Mouse (Mus musculus) heart, embryonic 12.5 days (tissue): ENCODE data around the gene Hist1h2an. TPM values are rescaled to one million over a fixed set of nuclear protein-coding genes. Genes with fewer than 3 reads are reported as not detected.
A peak's percentile ranks its signal among the peaks of the same experiment; 100 is the strongest.
"Not testable (repeated sequence)": the region's sequence is repeated elsewhere in the genome, so short reads cannot be mapped to it uniquely, and the experiment has no call there.

Experiments used
- ATAC-seq: fragments of 200-750 bp; cut with Nextera tagmentation; 2 replicates; pipeline ENCODE4 v1.8.0; 2017; ENCODE audit warnings: moderate TSS enrichment, moderate library complexity; ENCODE audit not compliant: insufficient number of reproducible peaks, low FRiP score
- H3K27ac ChIP-seq: fragments of 300-500 bp; sonication (generic); 2 replicates; pipeline ENCODE4 v1.5.1; 2016; ENCODE audit warnings: mild to moderate bottlenecking, moderate library complexity; ENCODE audit not compliant: poor library complexity, severe bottlenecking
- H3K27me3 ChIP-seq: fragments of 300-500 bp; sonication (generic); replicated peaks from 2 replicates; pipeline ENCODE4 v1.6.1; 2016; ENCODE audit warnings: mild to moderate bottlenecking, moderate library complexity
- H3K36me3 ChIP-seq: fragments of 300-500 bp; sonication (generic); 2 replicates; pipeline ENCODE4 v1.6.1; 2016; ENCODE audit warnings: mild to moderate bottlenecking, moderate library complexity
- H3K4me1 ChIP-seq: fragments of 300-500 bp; sonication (generic); replicated peaks from 2 replicates; pipeline ENCODE4 v1.6.1; 2016; ENCODE audit warnings: mild to moderate bottlenecking
- H3K4me2 ChIP-seq: fragments of 300-500 bp; sonication (generic); 2 replicates; pipeline ENCODE4 v1.6.1; 2016; ENCODE audit warnings: mild to moderate bottlenecking, moderate library complexity
- H3K4me3 ChIP-seq: fragments of 300-500 bp; sonication (generic); 2 replicates; pipeline ENCODE4 v1.5.1; 2016; ENCODE audit warnings: mild to moderate bottlenecking
- H3K9ac ChIP-seq: fragments of 300-500 bp; sonication (generic); 2 replicates; pipeline ENCODE4 v1.6.1; 2016; ENCODE audit warnings: mild to moderate bottlenecking, moderate library complexity
- H3K9me3 ChIP-seq: fragments of 300-500 bp; sonication (generic); replicated peaks from 2 replicates; pipeline ENCODE4 v1.6.1; 2016; ENCODE audit warnings: mild to moderate bottlenecking, moderate library complexity
- WGBS: fragments of 180-500 bp; shearing (Covaris S2); methylation state at CpG from one replicate; pipeline ENCODE4 v1.1.7; 2016; 5-methylcytosine and 5-hydroxymethylcytosine counted together
- polyA plus RNA-seq: library from polyadenylated mRNA; unstranded; fragments of >200 nt; fragmentation: Nextera tagmentation; extraction: Ambion mirVana; gene quantifications from 2 replicates; pipeline ENCODE4 v1.2.1, GENCODE M21; 2016

Hist1h2an gene
- polyA plus RNA-seq, 1 experiment from 2014 or later, result 1.3 TPM

DNA sequence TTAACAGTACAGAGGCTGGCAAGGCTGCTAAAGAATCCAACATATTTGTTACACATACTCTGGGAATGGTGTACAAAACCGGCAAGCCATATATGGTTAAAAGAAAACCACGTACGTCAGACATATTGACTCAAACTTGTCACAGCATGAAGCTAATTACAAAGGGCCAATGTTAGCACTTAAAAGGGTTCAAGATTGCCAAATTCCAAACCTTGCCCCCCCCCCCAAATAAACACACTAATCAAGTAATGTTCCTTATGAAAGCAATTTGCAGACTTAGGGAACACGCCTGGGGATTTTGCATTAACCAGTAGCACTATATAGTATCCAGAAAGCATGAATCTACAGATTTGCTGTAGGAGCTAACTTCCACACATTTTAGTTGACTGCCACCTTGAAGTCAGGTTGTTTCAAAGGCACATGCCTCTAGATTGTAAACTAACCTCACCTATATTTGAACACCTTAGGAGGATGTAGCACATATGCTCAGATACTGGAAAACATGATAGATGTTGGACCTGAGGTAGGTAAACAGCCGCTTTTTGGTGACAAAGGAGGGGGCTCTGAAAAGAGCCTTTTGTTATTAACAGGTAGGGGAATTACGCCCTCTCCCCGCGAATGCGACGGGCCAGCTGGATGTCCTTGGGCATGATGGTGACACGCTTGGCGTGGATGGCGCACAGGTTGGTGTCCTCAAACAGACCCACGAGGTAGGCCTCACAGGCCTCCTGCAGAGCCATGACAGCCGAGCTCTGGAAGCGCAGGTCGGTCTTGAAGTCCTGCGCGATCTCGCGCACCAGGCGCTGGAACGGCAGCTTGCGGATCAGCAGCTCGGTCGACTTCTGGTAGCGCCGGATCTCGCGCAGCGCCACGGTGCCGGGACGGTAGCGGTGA, 4.4 kb downstream of the Hist1h2an start:
- H3K27me3 ChIP-seq, H3K36me3 ChIP-seq, H3K9me3 ChIP-seq, ATAC-seq: not testable (repeated sequence)
- Histone ChIP-seq H3K4me2 (peak overlapping the region; percentile 89), H3K9ac (peak overlapping the region; percentile 86), H3K27ac (peak overlapping the region; percentile 89), H3K4me3 (peak overlapping the region; percentile 53), H3K4me1 (peaks cover 28% of the 10 kb centered on the region)
- 1% methylated on average over 22 of the region's 35 CpGs for WGBS

DNA sequence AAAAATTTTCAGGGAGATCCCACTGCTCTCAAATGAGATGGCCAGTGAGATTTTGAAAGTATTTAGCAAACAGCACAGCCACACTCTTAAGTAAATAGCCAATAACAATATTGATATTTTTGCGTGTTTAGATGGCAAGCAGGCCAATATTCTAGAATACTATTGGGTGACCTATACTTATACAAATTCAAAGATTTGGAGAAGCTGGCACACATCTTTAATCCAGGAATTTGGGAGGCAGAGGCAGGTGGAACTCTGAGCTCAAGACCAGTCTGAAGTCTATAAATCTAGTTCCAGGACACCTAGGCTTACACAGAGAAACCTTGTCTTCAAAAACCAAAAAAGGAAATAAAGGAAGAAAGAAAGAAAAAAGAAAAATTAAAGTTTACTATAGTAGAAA, 5.4 kb downstream of the Hist1h2an start:
- H3K4me3 ChIP-seq, result no peak overlapping the region
- H3K4me1 ChIP-seq, result peaks cover 28% of the 10 kb centered on the region
- ATAC-seq, result no peak
- no peak overlapping the region for H3K27ac ChIP-seq
- H3K9me3 ChIP-seq, result no peaks in the 10 kb centered on the region
- H3K36me3 ChIP-seq, result no peaks in the 10 kb centered on the region
- H3K4me2 ChIP-seq, result no peak overlapping the region
- H3K27me3 ChIP-seq, result no peaks in the 10 kb centered on the region
- whole genome bisulfite sequencing, result 91% methylated on average over 1 of the region's 1 CpGs
- no peak overlapping the region for H3K9ac ChIP-seq

DNA sequence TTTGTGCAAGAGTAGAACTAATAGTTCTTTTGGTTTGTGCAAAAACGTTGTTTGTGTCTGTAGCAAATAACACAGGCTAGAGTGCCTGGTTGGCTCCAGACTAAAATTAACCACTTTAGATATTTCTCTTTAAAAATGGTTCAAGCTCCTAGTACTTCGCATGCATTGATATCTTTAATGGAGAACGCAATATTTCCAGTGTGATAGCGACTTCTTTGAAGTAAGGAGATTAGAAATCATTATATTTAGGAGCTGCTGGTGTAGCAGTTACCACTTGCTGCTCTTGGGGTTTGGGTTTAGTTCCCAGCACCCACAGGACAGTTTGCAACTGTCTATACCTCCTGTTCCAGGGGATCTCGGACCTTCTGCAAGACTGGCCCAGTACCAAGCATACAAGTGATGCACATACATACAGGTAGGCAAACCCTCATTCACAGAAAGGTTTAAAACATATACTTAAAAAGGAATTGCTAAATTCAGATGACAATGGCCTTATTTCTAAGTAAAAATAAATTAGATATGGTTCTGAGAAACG, 5.9 kb downstream of the Hist1h2an start:
- no peak for ATAC-seq
- WGBS, result 42% methylated on average over 6 of the region's 6 CpGs
- Histone ChIP-seq H3K36me3 (no peaks in the 10 kb centered on the region), H3K4me2 (peak overlapping the region; percentile 88; the same call in 1 of the 2 replicates), H3K4me1 (peaks cover 26% of the 10 kb centered on the region), H3K27me3 (no peaks in the 10 kb centered on the region), H3K9me3 (no peaks in the 10 kb centered on the region), H3K9ac (no peak overlapping the region), H3K4me3 (peak overlapping the region; percentile 66), H3K27ac (no peak overlapping the region)

DNA sequence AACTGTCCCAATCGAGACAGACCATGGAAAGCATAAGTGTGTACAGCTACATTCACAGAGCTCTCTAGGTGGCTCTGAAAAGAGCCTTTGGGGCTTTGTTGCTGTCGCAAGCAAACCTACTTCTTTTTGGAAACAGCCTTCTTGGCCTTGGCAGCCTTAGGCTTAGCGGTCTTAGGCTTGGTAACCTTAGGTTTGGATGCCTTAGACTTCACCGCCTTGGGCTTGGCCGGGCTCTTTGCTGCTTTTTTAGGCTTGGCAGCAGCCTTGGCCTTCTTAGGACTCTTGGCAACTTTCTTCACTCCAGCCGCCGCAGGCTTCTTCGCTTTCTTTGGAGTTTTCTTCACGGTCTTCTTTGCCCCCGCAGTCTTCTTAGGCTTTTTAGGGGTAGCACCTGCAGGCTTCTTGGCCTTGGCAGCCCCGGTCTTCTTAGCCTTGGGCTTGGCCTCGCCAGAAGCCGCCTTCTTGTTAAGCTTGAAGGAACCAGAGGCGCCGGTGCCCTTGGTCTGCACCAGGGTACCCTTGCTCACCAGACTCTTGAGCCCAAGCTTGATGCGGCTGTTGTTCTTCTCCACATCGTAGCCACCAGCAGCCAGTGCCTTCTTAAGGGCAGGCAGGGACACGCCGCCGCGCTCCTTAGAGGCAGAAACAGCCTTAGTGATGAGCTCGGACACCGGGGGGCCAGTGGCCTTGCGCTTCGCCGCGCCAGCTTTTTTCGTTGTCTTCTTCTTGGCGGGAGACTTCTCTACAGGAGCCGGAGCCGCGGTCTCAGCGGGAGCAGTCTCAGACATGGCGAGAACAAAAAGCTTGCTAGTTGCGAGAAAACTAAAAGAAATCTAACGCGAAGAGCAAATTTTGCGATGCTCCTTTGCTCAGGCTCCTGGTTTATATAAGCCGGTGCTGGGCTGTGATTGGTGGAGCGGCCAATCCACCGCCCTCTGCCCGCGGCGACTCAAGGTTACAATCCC, 7.0 kb downstream of the Hist1h2an start, which contains the start of gene Hist1h1b:
Hist1h1b (minus strand) TSS at position 859 of the 965 bp plus-strand sequence.
- Histone ChIP-seq H3K9ac (peak within 1 kb of the TSS; percentile 93), H3K27ac (peak within 1 kb of the TSS; percentile 91), H3K27me3 (no peaks in the 10 kb centered on the region), H3K36me3 (no peaks in the 10 kb centered on the region), H3K4me3 (peak within 1 kb of the TSS; percentile 66), H3K4me2 (peak within 1 kb of the TSS; percentile 88), H3K4me1 (peaks cover 23% of the 10 kb centered on the region), H3K9me3 (no peaks in the 10 kb centered on the region)
- ATAC-seq, result peak; percentile 69; the same call in 1 of the 2 replicates
- WGBS, result under 1% methylated on average over 44 of the region's 44 CpGs

DNA sequence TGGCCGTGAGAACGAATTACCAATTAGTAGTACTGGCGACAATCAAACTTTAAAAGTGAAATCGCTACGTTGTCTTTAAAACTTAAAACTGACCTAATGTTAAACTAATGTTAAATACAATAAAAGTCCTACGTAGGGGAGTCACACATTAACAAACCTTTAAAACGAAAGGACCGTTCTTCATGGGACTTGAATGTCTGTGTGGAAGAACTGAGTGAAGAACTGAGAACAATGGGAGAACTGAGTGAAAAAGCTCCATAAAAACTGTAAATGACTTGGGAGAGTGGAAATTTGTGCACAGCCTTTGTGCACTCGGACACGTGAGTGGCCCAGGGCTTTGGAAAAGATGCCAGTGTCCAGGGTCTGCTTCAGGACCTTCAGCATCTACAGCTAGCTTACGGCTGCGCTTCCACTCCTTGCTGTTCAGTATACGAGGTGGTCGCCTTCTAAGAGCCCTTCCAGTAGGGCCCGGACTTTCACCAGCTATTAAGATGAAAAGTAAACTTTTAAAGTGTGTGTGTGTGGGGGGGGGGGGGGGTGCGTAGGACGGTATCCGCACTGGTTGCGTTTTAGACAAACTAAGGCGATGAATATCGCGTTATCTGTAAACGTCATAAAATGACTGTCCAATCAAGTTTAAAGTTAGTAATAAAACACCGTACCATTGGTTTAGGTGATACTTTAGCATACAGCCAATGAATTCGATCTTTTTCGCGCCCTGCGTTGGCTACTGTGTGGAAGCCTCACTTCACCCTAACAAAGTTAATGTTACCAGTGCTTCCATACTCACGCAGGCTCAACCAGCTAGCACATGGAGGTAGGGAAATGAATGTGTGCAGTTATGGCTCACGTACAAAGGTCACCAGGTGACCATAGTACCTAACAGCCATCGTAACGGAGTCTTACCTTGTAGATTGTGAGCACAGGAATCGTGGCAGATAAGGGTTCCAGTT, 7.9 kb downstream of the Hist1h2an start:
- 8% methylated on average over 33 of the region's 33 CpGs for WGBS
- ATAC-seq, result peak; percentile 80

DNA sequence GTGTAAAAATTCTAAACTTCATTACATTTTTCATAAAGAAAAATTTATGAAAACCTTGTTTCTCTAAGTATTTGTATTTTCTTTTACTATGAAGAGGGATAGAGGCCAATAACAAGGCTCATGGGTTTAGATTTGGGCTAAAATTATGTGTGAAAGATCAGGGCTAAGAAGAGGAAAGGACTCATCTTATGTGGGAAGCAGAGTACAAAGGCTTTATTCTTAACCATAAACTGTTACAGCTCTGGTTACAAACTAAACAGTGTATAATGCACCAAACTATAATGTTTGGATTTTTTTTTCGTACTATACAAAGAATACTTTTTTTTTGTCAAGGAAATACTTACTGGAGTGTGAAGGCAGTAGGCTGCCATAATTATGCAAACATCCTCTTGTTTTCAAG, 31.3 kb downstream of the Hist1h2an start:
- H3K9ac ChIP-seq, result no peak overlapping the region

More for the DNA sequence above, 7.9 kb downstream of the Hist1h2an start:
- Histone ChIP-seq H3K9ac (peak overlapping the region; percentile 93), H3K36me3 (no peaks in the 10 kb centered on the region), H3K4me3 (peak overlapping the region; percentile 66), H3K9me3 (no peaks in the 10 kb centered on the region), H3K4me1 (peaks cover 19% of the 10 kb centered on the region), H3K27me3 (no peaks in the 10 kb centered on the region), H3K4me2 (peak overlapping the region; percentile 88), H3K27ac (peak overlapping the region; percentile 91)

DNA sequence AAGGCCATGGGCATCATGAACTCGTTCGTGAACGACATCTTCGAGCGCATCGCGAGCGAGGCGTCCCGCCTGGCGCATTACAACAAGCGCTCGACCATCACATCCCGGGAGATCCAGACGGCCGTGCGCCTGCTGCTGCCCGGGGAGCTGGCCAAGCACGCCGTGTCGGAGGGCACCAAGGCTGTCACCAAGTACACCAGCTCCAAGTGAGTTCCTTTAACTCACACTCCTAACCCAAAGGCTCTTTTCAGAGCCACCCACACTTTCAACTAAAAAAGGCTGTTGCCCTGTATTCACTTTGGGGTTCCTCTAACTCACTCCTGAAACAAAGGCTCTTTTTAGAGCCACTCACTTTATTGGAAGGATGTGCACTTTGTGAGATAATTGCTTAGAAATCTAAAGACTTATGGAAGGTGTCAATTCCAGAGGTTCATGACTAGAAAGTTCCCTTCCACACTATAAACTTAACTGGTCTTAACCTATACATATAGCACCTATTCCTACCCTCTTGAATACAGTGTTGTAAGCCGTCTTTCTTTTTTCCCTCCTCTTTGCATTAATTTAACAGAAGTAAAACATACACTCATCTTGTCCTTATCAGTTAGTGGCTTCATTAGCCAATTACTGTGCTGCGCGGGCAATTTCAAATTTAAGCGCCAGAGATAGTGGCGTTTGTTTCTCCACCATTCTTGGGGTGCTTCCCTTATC, 32.6 kb downstream of the Hist1h2an start:
- ATAC-seq, result 0 out of 2 replicates have a peak, but pooled peaks have one; percentile 2
- H3K27ac ChIP-seq, result peak overlapping the region; percentile 96
- not testable (repeated sequence) for H3K27me3 ChIP-seq, H3K9me3 ChIP-seq, H3K36me3 ChIP-seq
- WGBS, result under 1% methylated on average over 18 of the region's 26 CpGs
- peaks cover 11% of the 10 kb centered on the region for H3K4me1 ChIP-seq
- H3K9ac ChIP-seq, result peak overlapping the region; percentile 78
- H3K4me3 ChIP-seq, result peak overlapping the region; percentile 58
- peak overlapping the region; percentile 86 for H3K4me2 ChIP-seq

More for the DNA sequence above, 31.3 kb downstream of the Hist1h2an start:
- no peaks in the 10 kb centered on the region for H3K36me3 ChIP-seq
- H3K27me3 ChIP-seq, result no peaks in the 10 kb centered on the region
- no peak overlapping the region for H3K27ac ChIP-seq
- no peaks in the 10 kb centered on the region for H3K9me3 ChIP-seq
- no peak overlapping the region for H3K4me3 ChIP-seq
- peaks cover 9% of the 10 kb centered on the region for H3K4me1 ChIP-seq
- WGBS, result 92% methylated on average over 1 of the region's 1 CpGs
- H3K4me2 ChIP-seq, result no peak overlapping the region
- no peak for ATAC-seq

DNA sequence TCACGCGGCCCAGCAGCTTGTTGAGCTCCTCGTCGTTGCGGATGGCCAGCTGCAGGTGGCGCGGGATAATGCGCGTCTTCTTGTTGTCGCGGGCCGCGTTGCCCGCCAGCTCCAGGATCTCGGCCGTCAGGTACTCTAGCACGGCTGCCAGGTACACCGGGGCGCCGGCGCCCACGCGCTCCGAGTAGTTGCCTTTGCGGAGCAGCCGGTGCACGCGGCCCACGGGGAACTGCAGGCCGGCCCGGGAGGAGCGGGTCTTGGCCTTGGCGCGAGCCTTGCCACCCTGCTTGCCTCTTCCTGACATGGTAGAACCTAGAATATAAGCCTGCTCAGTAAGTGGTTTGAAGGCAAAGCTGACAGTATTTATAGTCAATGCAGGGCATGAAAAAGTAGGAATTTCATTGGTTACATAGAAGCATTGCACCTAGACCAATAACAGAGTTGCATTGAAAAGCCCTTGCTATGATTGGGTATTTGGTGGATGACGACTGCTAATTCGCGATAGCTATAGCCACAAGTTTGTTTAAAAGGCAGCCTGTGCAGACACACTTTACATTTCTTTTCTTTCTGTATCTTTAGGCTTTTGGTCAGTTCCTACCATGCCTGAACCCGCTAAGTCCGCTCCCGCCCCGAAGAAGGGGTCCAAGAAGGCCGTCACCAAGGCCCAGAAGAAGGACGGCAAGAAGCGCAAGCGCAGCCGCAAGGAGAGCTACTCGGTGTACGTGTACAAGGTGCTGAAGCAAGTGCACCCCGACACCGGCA, 33.3 kb downstream of the Hist1h2an start, which contains the start of the genes Hist1h2ak and Hist1h2bn:
Hist1h2ak (minus strand) TSS at position 304 of the 762 bp plus-strand sequence.
Hist1h2bn (plus strand) TSS at position 600 of the 762 bp plus-strand sequence.
- H3K36me3 ChIP-seq, H3K9me3 ChIP-seq, H3K27me3 ChIP-seq: not testable (repeated sequence)
- under 1% methylated on average over 50 of the region's 50 CpGs for WGBS
- Histone ChIP-seq H3K4me3 (peak within 1 kb of the TSS; percentile 58), H3K4me1 (peaks cover 13% of the 10 kb centered on the region), H3K27ac (peak within 1 kb of the TSS; percentile 96), H3K9ac (peak within 1 kb of the TSS; percentile 78), H3K4me2 (peak within 1 kb of the TSS; percentile 86)
- peak; percentile 94 for ATAC-seq

DNA sequence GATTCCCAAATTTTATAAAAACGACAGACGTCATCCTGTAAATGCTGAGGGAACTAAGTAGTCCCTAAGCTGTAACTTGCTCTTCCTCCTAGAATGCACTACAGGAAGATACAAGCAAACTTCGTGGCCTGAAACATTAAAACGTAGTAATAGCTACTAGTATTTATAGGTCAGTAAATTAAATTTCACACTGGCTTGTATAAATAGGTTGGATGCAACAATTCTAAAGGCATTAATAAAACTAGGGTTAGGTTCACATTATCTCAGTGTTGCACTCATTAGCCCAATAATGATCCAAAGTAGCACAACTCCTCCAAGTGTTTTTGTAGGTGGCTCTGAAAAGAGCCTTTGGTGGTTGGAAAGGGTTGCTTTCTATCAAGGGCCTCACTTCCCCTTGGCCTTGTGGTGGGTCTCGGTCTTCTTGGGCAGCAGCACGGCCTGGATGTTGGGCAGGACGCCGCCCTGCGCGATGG, 33.9 kb downstream of the Hist1h2an start:
- Histone ChIP-seq H3K27me3 (no peaks in the 10 kb centered on the region), H3K4me2 (peak overlapping the region; percentile 86), H3K4me1 (peaks cover 13% of the 10 kb centered on the region), H3K36me3 (no peaks in the 10 kb centered on the region), H3K27ac (peak overlapping the region; percentile 96), H3K9me3 (no peaks in the 10 kb centered on the region), H3K9ac (peak overlapping the region; percentile 78), H3K4me3 (peak overlapping the region; percentile 49)
- no peak; the same call in 1 of the 2 replicates for ATAC-seq
- 4% methylated on average over 10 of the region's 10 CpGs for WGBS
